Mouse (Mus musculus) kidney, postnatal 0 days (tissue): ENCODE data around the gene Trim38. TPM values are rescaled to one million over a fixed set of nuclear protein-coding genes. Genes with fewer than 3 reads are reported as not detected.
"Not testable (repeated sequence)": the region's sequence is repeated elsewhere in the genome, so short reads cannot be mapped to it uniquely, and the experiment has no call there.

Source experiments
- ATAC-seq: fragments of 200-750 bp; cut with Nextera tagmentation; replicated peaks from 2 replicates; pipeline ENCODE4 v1.8.0; 2017; ENCODE audit warnings: low read depth, moderate number of reproducible peaks, moderate TSS enrichment, moderate library complexity; ENCODE audit not compliant: low FRiP score
- DNase-seq: peaks from one replicate; pipeline ENCODE4 v3.0.0-alpha.2; 2016; ENCODE audit warnings: low spot score
- H3K27ac ChIP-seq: fragments of 300-500 bp; sonication (generic); 2 replicates; pipeline ENCODE4 v1.5.1; 2014; ENCODE audit warnings: mild to moderate bottlenecking
- H3K27me3 ChIP-seq: fragments of 300-500 bp; sonication (generic); 2 replicates; pipeline ENCODE4 v1.6.1; 2014; ENCODE audit warnings: low read length, mixed read lengths; ENCODE audit not compliant: insufficient read depth
- H3K36me3 ChIP-seq: fragments of 300-500 bp; sonication (generic); 2 replicates; pipeline ENCODE4 v1.6.1; 2014; ENCODE audit warnings: low read length, mixed read lengths; ENCODE audit not compliant: insufficient read depth
- H3K4me1 ChIP-seq: fragments of 300-500 bp; sonication (generic); replicated peaks from 2 replicates; pipeline ENCODE4 v1.6.1; 2014; ENCODE audit warnings: antibody characterized with exemption, low read length, mixed read lengths; ENCODE audit not compliant: insufficient read depth
- H3K4me2 ChIP-seq: fragments of 300-500 bp; sonication (generic); 2 replicates; pipeline ENCODE4 v1.6.1; 2014; ENCODE audit warnings: mild to moderate bottlenecking, low read length, moderate library complexity, mixed read lengths
- H3K4me3 ChIP-seq: fragments of 300-500 bp; sonication (generic); replicated peaks from 2 replicates; pipeline ENCODE4 v1.5.1; 2014; ENCODE audit warnings: low read depth, low read length
- H3K9ac ChIP-seq: fragments of 300-500 bp; sonication (generic); 2 replicates; pipeline ENCODE4 v1.6.1; 2014; ENCODE audit warnings: low read depth, low read length
- H3K9me3 ChIP-seq: fragments of 300-500 bp; sonication (generic); replicated peaks from 2 replicates; pipeline ENCODE4 v1.6.1; 2016; ENCODE audit warnings: low read length, inconsistent platforms, mixed read lengths
- CTCF ChIP-seq: IDR thresholded peaks from 2 replicates; pipeline ENCODE4 v1.5.1; 2016; ENCODE audit warnings: antibody characterized with exemption, low read depth, mild to moderate bottlenecking, moderate library complexity
- WGBS: fragments of 180-500 bp; shearing (Covaris S2); extraction: QIAGEN DNeasy Blood & Tissue Kit; methylation state at CpG from one replicate; pipeline ENCODE4 v1.1.7; 2014; 5-methylcytosine and 5-hydroxymethylcytosine counted together
- polyA plus RNA-seq: library from polyadenylated mRNA; unstranded; fragments of >200 nt; fragmentation: Nextera tagmentation; extraction: Ambion mirVana; gene quantifications from 2 replicates; pipeline ENCODE4 v1.2.1, GENCODE M21; 2015

Gene Trim38
- polyA plus RNA-seq, 1 experiment from 2014 or later, result not detected

GRCm38 (mm10) chr13:23760972-23761864 is 8.5 kb upstream of the Trim38 start, which contains the start of gene Hist1h4a:
TSS of gene Hist1h4a (minus strand) at chr13:23761230.
- Histone ChIP-seq H3K4me3 (peak within 1 kb of the TSS; percentile 42), H3K27me3 (no peaks in the 10 kb centered on the region), H3K27ac (peak within 1 kb of the TSS; percentile 89), H3K36me3 (no peaks in the 10 kb centered on the region), H3K9me3 (no peaks in the 10 kb centered on the region), H3K4me1 (peaks cover 17% of the 10 kb centered on the region), H3K9ac (peak within 1 kb of the TSS; percentile 62), H3K4me2 (peak within 1 kb of the TSS; percentile 76)
- peak; percentile 73 for ATAC-seq
- under 1% methylated on average over 62 of the region's 72 CpGs for WGBS
- TF ChIP-seq CTCF, result no peak
- DNase-seq, result peak; percentile 98

- Histone ChIP-seq H3K9ac (peak within 1 kb of the TSS; percentile 62), H3K4me1 (peaks cover 17% of the 10 kb centered on the region), H3K4me3 (peak within 1 kb of the TSS; percentile 42), H3K4me2 (peak within 1 kb of the TSS; percentile 76), H3K27ac (peak within 1 kb of the TSS; percentile 89)
- ATAC-seq, result peak; percentile 62
- under 1% methylated on average over 21 of the region's 52 CpGs for WGBS
- not testable (repeated sequence) for H3K27me3 ChIP-seq, H3K36me3 ChIP-seq, H3K9me3 ChIP-seq
- peak; percentile 98 for DNase-seq
Observed at GRCm38 (mm10) chr13:23761871-23762821, 7.6 kb upstream of the Trim38 start, which contains the start of gene Hist1h3a. TSS of gene Hist1h3a (minus strand) at chr13:23762386.

DNA sequence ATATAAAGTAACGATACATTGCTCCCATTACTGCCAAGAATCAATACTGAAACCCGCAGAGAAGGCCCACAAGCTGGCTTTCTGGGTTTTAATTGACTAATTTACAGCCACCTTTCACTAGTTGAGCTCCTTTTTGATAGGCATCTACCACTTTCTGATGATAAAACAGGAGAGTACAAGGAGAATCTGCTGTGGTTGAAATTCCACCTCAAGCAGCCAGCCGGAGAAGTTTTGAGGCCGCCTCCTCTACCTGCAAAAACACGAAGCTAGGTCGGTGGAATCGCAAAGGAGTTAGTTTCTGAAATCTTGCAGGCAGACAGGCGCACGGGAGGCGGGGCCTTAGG is 6.5 kb upstream of the Trim38 start:
- 2% methylated on average over 10 of the region's 10 CpGs for WGBS
- H3K4me2 ChIP-seq, result peak overlapping the region; percentile 76
- peaks cover 17% of the 10 kb centered on the region for H3K4me1 ChIP-seq
- H3K36me3 ChIP-seq, result no peaks in the 10 kb centered on the region
- no peaks in the 10 kb centered on the region for H3K9me3 ChIP-seq
- no peak; the same call in 1 of the 2 replicates for TF ChIP-seq CTCF
- H3K27me3 ChIP-seq, result no peaks in the 10 kb centered on the region
- peak overlapping the region; percentile 53 for H3K9ac ChIP-seq
- peak overlapping the region; percentile 89 for H3K27ac ChIP-seq
- ATAC-seq (no peak), DNase-seq (no peak)
- H3K4me3 ChIP-seq, result peak overlapping the region; percentile 42

DNA sequence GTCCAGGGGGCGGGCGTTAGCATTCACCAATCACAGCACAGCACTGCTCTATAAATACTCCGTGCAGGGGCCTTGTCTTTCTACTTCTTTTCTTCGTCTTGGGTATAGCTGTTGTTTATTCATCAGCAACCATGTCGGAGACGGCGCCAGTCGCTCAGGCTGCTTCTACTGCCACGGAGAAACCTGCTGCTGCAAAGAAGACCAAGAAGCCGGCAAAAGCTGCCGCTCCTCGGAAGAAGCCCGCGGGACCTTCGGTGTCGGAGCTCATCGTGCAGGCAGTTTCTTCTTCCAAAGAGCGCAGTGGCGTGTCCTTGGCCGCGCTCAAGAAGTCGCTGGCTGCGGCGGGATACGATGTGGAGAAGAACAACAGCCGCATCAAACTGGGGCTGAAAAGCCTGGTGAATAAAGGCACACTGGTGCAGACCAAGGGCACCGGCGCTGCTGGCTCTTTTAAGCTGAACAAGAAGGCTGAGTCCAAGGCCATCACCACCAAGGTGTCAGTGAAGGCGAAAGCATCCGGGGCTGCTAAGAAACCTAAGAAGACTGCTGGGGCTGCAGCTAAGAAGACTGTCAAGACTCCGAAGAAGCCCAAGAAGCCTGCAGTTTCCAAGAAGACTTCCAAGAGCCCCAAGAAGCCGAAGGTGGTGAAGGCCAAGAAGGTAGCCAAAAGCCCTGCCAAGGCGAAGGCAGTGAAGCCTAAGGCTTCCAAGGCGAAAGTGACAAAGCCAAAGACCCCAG is 6.0 kb upstream of the Trim38 start, which contains the start of gene Hist1h1a:
Gene Hist1h1a (plus strand): TSS at position 81 of the 738 bp plus-strand sequence.
- no peaks in the 10 kb centered on the region for H3K27me3 ChIP-seq
- no peaks in the 10 kb centered on the region for H3K36me3 ChIP-seq
- DNase-seq (peak; percentile 99), ATAC-seq (peak; percentile 70)
- WGBS, result 3% methylated on average over 34 of the region's 34 CpGs
- peak within 1 kb of the TSS; percentile 42 for H3K4me3 ChIP-seq
- no peak for TF ChIP-seq CTCF
- H3K4me1 ChIP-seq, result peaks cover 17% of the 10 kb centered on the region
- peak within 1 kb of the TSS; percentile 89 for H3K27ac ChIP-seq
- H3K9ac ChIP-seq, result peak within 1 kb of the TSS; percentile 57
- H3K9me3 ChIP-seq, result no peaks in the 10 kb centered on the region
- peak within 1 kb of the TSS; percentile 76 for H3K4me2 ChIP-seq

GRCm38 (mm10) chr13:23764324-23765171 is 5.2 kb upstream of the Trim38 start:
- Histone ChIP-seq H3K9me3 (no peaks in the 10 kb centered on the region), H3K4me3 (peak overlapping the region; percentile 42), H3K9ac (peak overlapping the region; percentile 57), H3K27me3 (no peaks in the 10 kb centered on the region), H3K4me2 (peak overlapping the region; percentile 76), H3K36me3 (no peaks in the 10 kb centered on the region), H3K27ac (peak overlapping the region; percentile 89), H3K4me1 (peaks cover 17% of the 10 kb centered on the region)
- DNase-seq (no peak), ATAC-seq (no peak)
- 36% methylated on average over 12 of the region's 12 CpGs for WGBS
- no peak for TF ChIP-seq CTCF
